Comparison of ENCODE assay signal across 1 mouse cellular context in genomic region chr13:23537006-23537710, GRCm38 (mm10).
TF ChIP-seq lines count a peak whose summit lies in the region.

No protein-coding gene starts in this region.

TF ChIP-seq in MEL, 35 proteins besides CTCF, POLR2A, EP300 and RAD21:
- TF ChIP-seq NELFE (IDR thresholded peaks at IDR 0.05; ENCODE audit: low read depth, low read length) (no peak), JUND (IDR thresholded peaks at IDR 0.05; ENCODE audit: low read depth, low read length) (no peak), ZNF384 (IDR thresholded peaks at IDR 0.05; ENCODE audit: low read depth, low read length) (no peak), MYC (IDR thresholded peaks at IDR 0.05; ENCODE audit: low read depth, low read length) (no peak), MAFK (IDR thresholded peaks at IDR 0.05; ENCODE audit: borderline replicate concordance, low read depth, low read length) (no peak), RCOR1 (IDR thresholded peaks at IDR 0.05; ENCODE audit: low read depth, low read length) (no peak), MAZ (IDR thresholded peaks at IDR 0.05; ENCODE audit: low read depth, low read length) (no peak), USF1 (IDR thresholded peaks at IDR 0.05; ENCODE audit: low read depth, low read length) (no peak)
TF ChIP-seq in MEL: peak in this region for 0.
